8 mouse cellular contexts compared by ENCODE assay signal in the genomic region with DNA sequence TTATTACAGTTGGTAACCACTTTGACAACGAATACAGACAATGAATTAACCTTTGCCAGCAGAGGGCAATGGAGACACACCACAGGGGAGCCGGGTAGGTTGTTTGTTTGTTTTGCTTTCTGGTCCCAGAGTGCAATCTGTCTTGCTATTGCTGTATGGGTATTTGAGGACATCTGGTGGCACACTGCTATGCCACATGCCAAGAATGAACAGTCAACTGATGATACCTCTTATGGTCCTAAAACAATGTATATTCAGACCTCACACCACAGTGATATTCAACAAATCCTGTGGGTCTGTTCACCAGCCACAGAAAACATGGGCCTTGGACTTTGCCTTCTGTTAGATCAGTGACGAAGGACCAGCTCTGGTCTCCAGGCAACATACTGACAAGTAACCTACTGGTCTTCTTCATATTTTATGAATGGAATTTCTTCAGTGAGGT. TPM values are rescaled to one million over a fixed set of nuclear protein-coding genes. Genes with fewer than 3 reads are reported as not detected.
DNase-seq lines count a peak whose midpoint lies in the region; ATAC-seq and TF ChIP-seq lines count a peak whose summit lies in the region.

No protein-coding gene starts in this region.

- 0 out of 2 replicates have a peak, but pooled peaks cover 2% of the 10 kb centered on the region for H3K79me2 ChIP-seq in CH12.LX (replicated peaks; ENCODE audit: control insufficient read depth, extremely low read depth, insufficient read depth, poor library complexity, severe bottlenecking)

- H3K36me3 ChIP-seq in heart, embryonic 10.5 days, result no peaks in the 10 kb centered on the region
- no peaks in the 10 kb centered on the region for H3K36me3 ChIP-seq in CH12.LX (replicated peaks in 1 of 2; ENCODE audit: control insufficient read depth in 1 of 2, insufficient read depth in 1 of 2, low read length in 1 of 2)
- no peaks in the 10 kb centered on the region; the same call in 1 of the 2 replicates for H3K36me3 ChIP-seq in intestine, embryonic 14.5 days (ENCODE audit: control insufficient read depth, insufficient read depth, low read length)

- peak; percentile 56; the same call in 1 of the 2 replicates for ATAC-seq in intestine, embryonic 14.5 days (replicated peaks; ENCODE audit: low FRiP score, low TSS enrichment, low read depth)

- dilution Hi-C loops in CH12.LX (cut with MboI; ENCODE audit: extremely low pct_ligation_motif_present, extremely low pct_unique_long_range_greater_than_20kb, low sequenced_read_pairs), result no loop called here

- H3K9me3 ChIP-seq in heart, embryonic 10.5 days, result no peaks in the 10 kb centered on the region
- H3K9me3 ChIP-seq in CH12.LX (replicated peaks; ENCODE audit: low read length), result no peaks in the 10 kb centered on the region
- no peaks in the 10 kb centered on the region for H3K9me3 ChIP-seq in intestine, embryonic 14.5 days (ENCODE audit: control insufficient read depth, low read length)

- no peaks in the 10 kb centered on the region for H3K27me3 ChIP-seq in heart, embryonic 10.5 days (ENCODE audit: insufficient read depth, poor library complexity, severe bottlenecking)
- H3K27me3 ChIP-seq in CH12.LX (replicated peaks), result no peaks in the 10 kb centered on the region
- H3K27me3 ChIP-seq in intestine, embryonic 14.5 days (replicated peaks; ENCODE audit: control insufficient read depth, insufficient read depth, low read length), result no peaks in the 10 kb centered on the region

- H3K4me2 ChIP-seq in CH12.LX (ENCODE audit: insufficient read depth, low read depth, poor library complexity, severe bottlenecking), result no peak overlapping the region
- no peak overlapping the region for H3K4me2 ChIP-seq in intestine, embryonic 14.5 days (ENCODE audit: low read length)

- TF ChIP-seq CTCF in CH12.LX (conservative IDR thresholded peaks at IDR 0.05 in 1 of 2, IDR thresholded peaks at IDR 0.05 in 1 of 2; ENCODE audit: low read depth in 2 of 2, low read length in 2 of 2), result peak; percentile 36 to 86; a peak in 3 of 4 replicates
- no peak for TF ChIP-seq CTCF in brain, embryonic 14.5 days (IDR thresholded peaks at IDR 0.05; ENCODE audit: borderline replicate concordance, extremely low read depth, insufficient read depth, insufficient read length)

- no peaks in the 10 kb centered on the region for H3K4me1 ChIP-seq in heart, embryonic 10.5 days
- H3K4me1 ChIP-seq in CH12.LX (ENCODE audit: control insufficient read depth in 1 of 2, insufficient read depth in 2 of 2), result no peaks in the 10 kb centered on the region
- no peaks in the 10 kb centered on the region for H3K4me1 ChIP-seq in intestine, embryonic 14.5 days (replicated peaks; ENCODE audit: control insufficient read depth, insufficient read depth, low read length)

- 49% methylated on average over 3 of the region's 3 CpGs for WGBS in heart, embryonic 10.5 days
- 37% methylated on average over 3 of the region's 3 CpGs for WGBS in intestine, embryonic 14.5 days

- TF ChIP-seq RAD21 in CH12.LX (IDR thresholded peaks at IDR 0.05; ENCODE audit: low read depth, low read length), result peak; percentile 89

- no peak overlapping the region for H3K4me3 ChIP-seq in heart, embryonic 10.5 days
- no peak overlapping the region for H3K4me3 ChIP-seq in CH12.LX (replicated peaks in 1 of 3; ENCODE audit: low read depth in 2 of 3, low read length in 2 of 3, poor library complexity in 1 of 3)
- no peak overlapping the region for H3K4me3 ChIP-seq in intestine, embryonic 14.5 days (ENCODE audit: low read depth, low read length)

- TF ChIP-seq EP300 in CH12.LX (IDR thresholded peaks at IDR 0.05; ENCODE audit: low read length), result no peak

- DNase-seq in heart, adult 9 months (ENCODE audit: low spot score in 2 of 2), result peak; percentile 19 to 26
- no peak for DNase-seq in heart, embryonic 10.5 days (ENCODE audit: low spot score)
- DNase-seq in CH12.LX (ENCODE audit: extremely low read depth), result peak; percentile 40
- peak; percentile 23 for DNase-seq in brain, embryonic 14.5 days (ENCODE audit: low read depth)
- peak; percentile 54 for DNase-seq in intestine, embryonic 14.5 days (ENCODE audit: low spot score)
- peak; percentile 4 for DNase-seq in naive thymus-derived CD4-positive, alpha-beta T cell, adult 2 months (ENCODE audit: low read depth)
- DNase-seq in spleen, adult 18-20 months, result no peak
- no peak for DNase-seq in ovary, postnatal 10 days (ENCODE audit: low spot score)

- in situ Hi-C loops in CH12.LX (cut with MboI; ENCODE audit: low pct_ligation_motif_present, low pct_unique_long_range_greater_than_20kb, low sequenced_read_pairs), result no loop called here

- no peak overlapping the region for H3K9ac ChIP-seq in CH12.LX (ENCODE audit: insufficient read depth, low read depth)
- H3K9ac ChIP-seq in intestine, embryonic 14.5 days (ENCODE audit: low read length), result no peak overlapping the region

- no peak for TF ChIP-seq POLR2A in CH12.LX (IDR thresholded peaks at IDR 0.05; ENCODE audit: low read depth, low read length)
- no peak for TF ChIP-seq POLR2A in brain, embryonic 14.5 days (IDR thresholded peaks at IDR 0.05; ENCODE audit: borderline replicate concordance, extremely low read depth, insufficient read depth, insufficient read length, poor library complexity, severe bottlenecking)

- H3K27ac ChIP-seq in heart, embryonic 10.5 days, result no peak overlapping the region
- no peak overlapping the region for H3K27ac ChIP-seq in CH12.LX (ENCODE audit: insufficient read depth, low read depth)
- no peak overlapping the region for H3K27ac ChIP-seq in intestine, embryonic 14.5 days (ENCODE audit: low read depth)

TF ChIP-seq in CH12.LX, 34 proteins besides CTCF, POLR2A, EP300 and RAD21:
- TF ChIP-seq ZKSCAN1 (IDR thresholded peaks at IDR 0.05; ENCODE audit: borderline replicate concordance, low read depth, low read length) (no peak), JUN (IDR thresholded peaks at IDR 0.05; ENCODE audit: insufficient read depth, low read depth, low read length) (no peak), SMC3 (IDR thresholded peaks at IDR 0.05; ENCODE audit: low read depth, low read length) (peak; percentile 91), ZC3H11A (IDR thresholded peaks at IDR 0.05; ENCODE audit: low read depth, low read length) (0 out of 2 replicates have a peak, but pooled peaks have one; percentile 27)

RNA-seq across cellular contexts. Expression of gene Dennd5b, which starts 43.5 kb away (rescaled TPM):
- 7.3 and 10.2 TPM in 2 replicates for polyA plus RNA-seq in heart, embryonic 10.5 days (2016; fragmentation: Nextera tagmentation; extraction: Ambion mirVana)
- total RNA-seq in CH12.LX (2012; rRNA removed) (3.1 and 5.4 TPM in 2 replicates), CH12.LX (2014; rRNA removed) (1.4 and 1.6 TPM in 2 replicates)
- polyA plus RNA-seq in CH12.LX (2012; ENCODE audit: insufficient read length, low read depth), result 1.3 and 2.2 TPM in 2 replicates
- 10.3 and 16.6 TPM in 2 replicates for polyA plus RNA-seq in brain, embryonic 14.5 days (2012; rRNA removed)
- polyA plus RNA-seq in intestine, embryonic 14.5 days (2014; fragmentation: Nextera tagmentation; extraction: Ambion mirVana), result 13.2 TPM in 2 replicates

Comparison
In these comparisons a context has a peak if more than half of its experiments do, and no peak if none do; other contexts are left out.
1. DNase-seq: peak in heart, adult 9 months (2 of 2), CH12.LX (single experiment), brain, embryonic 14.5 days (single experiment), intestine, embryonic 14.5 days (single experiment) and naive thymus-derived CD4-positive, alpha-beta T cell, adult 2 months (single experiment); none in heart, embryonic 10.5 days (single experiment), spleen, adult 18-20 months (0 of 2) and ovary, postnatal 10 days (single experiment).